Mouse (Mus musculus) heart, embryonic 11.5 days (tissue): ENCODE results near the gene Rccd1. TPM values are rescaled to one million over a fixed set of nuclear protein-coding genes. Genes with fewer than 3 reads are reported as not detected.

Experiments
- ATAC-seq: fragments of 200-750 bp; cut with Nextera tagmentation; replicated peaks from 2 replicates; pipeline ENCODE4 v1.8.0; 2017; ENCODE audit warnings: moderate library complexity; ENCODE audit not compliant: insufficient number of reproducible peaks, low FRiP score, low TSS enrichment
- H3K27ac ChIP-seq: fragments of 300-500 bp; sonication (generic); 2 replicates; pipeline ENCODE4 v1.5.1; 2014; ENCODE audit warnings: mild to moderate bottlenecking, low read depth, low read length
- H3K27me3 ChIP-seq: fragments of 300-500 bp; sonication (generic); 2 replicates; pipeline ENCODE4 v1.6.1; 2014; ENCODE audit warnings: mild to moderate bottlenecking, low read length, mixed read lengths; ENCODE audit not compliant: control insufficient read depth, insufficient read depth
- H3K36me3 ChIP-seq: fragments of 300-500 bp; sonication (generic); 2 replicates; pipeline ENCODE4 v1.6.1; 2014; ENCODE audit warnings: mild to moderate bottlenecking, low read length, moderate library complexity, mixed read lengths; ENCODE audit not compliant: control insufficient read depth, insufficient read depth
- H3K4me1 ChIP-seq: fragments of 300-500 bp; sonication (generic); 2 replicates; pipeline ENCODE4 v1.6.1; 2014; ENCODE audit warnings: low read length; ENCODE audit not compliant: control insufficient read depth, insufficient read depth
- H3K4me2 ChIP-seq: fragments of 300-500 bp; sonication (generic); 2 replicates; pipeline ENCODE4 v1.6.1; 2014; ENCODE audit warnings: mild to moderate bottlenecking, moderate library complexity
- H3K4me3 ChIP-seq: fragments of 300-500 bp; sonication (generic); 2 replicates; pipeline ENCODE4 v1.5.1; 2014; ENCODE audit warnings: low read depth, low read length
- H3K9ac ChIP-seq: fragments of 300-500 bp; sonication (generic); 2 replicates; pipeline ENCODE4 v1.6.1; 2014; ENCODE audit warnings: mild to moderate bottlenecking, low read depth, low read length, moderate library complexity
- H3K9me3 ChIP-seq: fragments of 300-500 bp; sonication (generic); replicated peaks from 2 replicates; pipeline ENCODE4 v1.6.1; 2016; ENCODE audit warnings: low read length; ENCODE audit not compliant: control insufficient read depth
- WGBS: fragments of 180-500 bp; shearing (Covaris S2); extraction: QIAGEN DNeasy Blood & Tissue Kit; methylation state at CpG from one replicate; pipeline ENCODE4 v1.1.7; 2014; ENCODE audit not compliant: insufficient replicate concordance; 5-methylcytosine and 5-hydroxymethylcytosine counted together
- polyA plus RNA-seq: library from polyadenylated mRNA; unstranded; fragments of >200 nt; fragmentation: Nextera tagmentation; extraction: Ambion mirVana; gene quantifications from 2 replicates; pipeline ENCODE4 v1.2.1, GENCODE M21; 2014

Rccd1 gene
- polyA plus RNA-seq, 1 experiment from 2014 or later = 8.9 TPM

GRCm38 (mm10) chr7:80341793-80342192 lies 17.5 kb upstream of the Rccd1 start:
- Histone ChIP-seq H3K4me1 (peaks cover 23% of the 10 kb centered on the region), H3K27me3 (no peaks in the 10 kb centered on the region), H3K4me2 (no peak overlapping the region), H3K4me3 (no peak overlapping the region), H3K9ac (no peak overlapping the region), H3K27ac (no peak overlapping the region), H3K36me3 (no peaks in the 10 kb centered on the region), H3K9me3 (no peaks in the 10 kb centered on the region)
- no peak for ATAC-seq
- WGBS = 61% methylated on average over 7 of the region's 7 CpGs

GRCm38 (mm10) chr7:80340793-80341192 lies 16.5 kb upstream of the Rccd1 start, which contains the start of gene Unc45a:
Gene Unc45a (minus strand): TSS chr7:80341005.
- under 1% methylated on average over 11 of the region's 11 CpGs for WGBS

GRCm38 (mm10) chr7:80339793-80340628 lies 15.8 kb upstream of the Rccd1 start:
- Histone ChIP-seq H3K27me3 (no peaks in the 10 kb centered on the region), H3K27ac (peak overlapping the region; percentile 70), H3K4me3 (peak overlapping the region; percentile 64), H3K4me2 (peak overlapping the region; percentile 95), H3K9ac (peak overlapping the region; percentile 73), H3K4me1 (peaks cover 22% of the 10 kb centered on the region), H3K9me3 (no peaks in the 10 kb centered on the region), H3K36me3 (peaks cover 9% of the 10 kb centered on the region)
- ATAC-seq = peak; percentile 96
- under 1% methylated on average over 44 of the region's 45 CpGs for WGBS

More at GRCm38 (mm10) chr7:80340793-80341192, 16.5 kb upstream of the Rccd1 start, which contains the start of gene Unc45a:
- Histone ChIP-seq H3K4me3 (peak within 1 kb of the TSS; percentile 64), H3K9me3 (no peaks in the 10 kb centered on the region), H3K4me1 (peaks cover 22% of the 10 kb centered on the region), H3K27ac (peak within 1 kb of the TSS; percentile 70), H3K36me3 (peaks cover 4% of the 10 kb centered on the region), H3K4me2 (peak within 1 kb of the TSS; percentile 95), H3K27me3 (no peaks in the 10 kb centered on the region), H3K9ac (peak within 1 kb of the TSS; percentile 61)
- peak; percentile 61; the same call in 1 of the 2 replicates for ATAC-seq

GRCm38 (mm10) chr7:80339371-80339770 lies 15.1 kb upstream of the Rccd1 start:
- Histone ChIP-seq H3K4me3 (peak overlapping the region; percentile 64), H3K27me3 (no peaks in the 10 kb centered on the region), H3K9ac (peak overlapping the region; percentile 73), H3K4me2 (peak overlapping the region; percentile 95), H3K27ac (peak overlapping the region; percentile 41; the same call in 1 of the 2 replicates), H3K9me3 (no peaks in the 10 kb centered on the region), H3K36me3 (peaks cover 9% of the 10 kb centered on the region), H3K4me1 (peaks cover 22% of the 10 kb centered on the region)
- no peak for ATAC-seq
- WGBS = 10% methylated on average over 17 of the region's 17 CpGs

- Histone ChIP-seq H3K9ac (no peak overlapping the region), H3K9me3 (no peaks in the 10 kb centered on the region), H3K4me3 (no peak overlapping the region), H3K36me3 (peaks cover 29% of the 10 kb centered on the region), H3K27me3 (no peaks in the 10 kb centered on the region), H3K4me1 (peaks cover 17% of the 10 kb centered on the region), H3K4me2 (no peak overlapping the region), H3K27ac (no peak overlapping the region)
- 91% methylated on average over 3 of the region's 3 CpGs for WGBS
- ATAC-seq = no peak
Measured at GRCm38 (mm10) chr7:80336932-80337331, 12.7 kb upstream of the Rccd1 start.

- Histone ChIP-seq H3K4me3 (no peak overlapping the region), H3K4me1 (peaks cover 10% of the 10 kb centered on the region), H3K27me3 (no peaks in the 10 kb centered on the region), H3K9me3 (no peaks in the 10 kb centered on the region), H3K9ac (no peak overlapping the region), H3K36me3 (peaks cover 42% of the 10 kb centered on the region), H3K4me2 (no peak overlapping the region), H3K27ac (no peak overlapping the region)
- no peak for ATAC-seq
- 85% methylated on average over 4 of the region's 4 CpGs for WGBS
Measured at GRCm38 (mm10) chr7:80334848-80335247, 10.6 kb upstream of the Rccd1 start.

GRCm38 (mm10) chr7:80331433-80331832 lies 7.2 kb upstream of the Rccd1 start:
- 92% methylated on average over 19 of the region's 19 CpGs for WGBS
- H3K4me3 ChIP-seq = no peak overlapping the region
- H3K4me2 ChIP-seq = no peak overlapping the region
- peaks cover 62% of the 10 kb centered on the region for H3K36me3 ChIP-seq
- no peaks in the 10 kb centered on the region for H3K9me3 ChIP-seq
- H3K9ac ChIP-seq = no peak overlapping the region
- no peaks in the 10 kb centered on the region for H3K27me3 ChIP-seq
- no peaks in the 10 kb centered on the region for H3K4me1 ChIP-seq
- no peak overlapping the region for H3K27ac ChIP-seq
- no peak for ATAC-seq

GRCm38 (mm10) chr7:80330278-80330677 lies 6.0 kb upstream of the Rccd1 start:
- no peaks in the 10 kb centered on the region for H3K4me1 ChIP-seq
- no peak for ATAC-seq
- WGBS = 89% methylated on average over 8 of the region's 8 CpGs
- no peaks in the 10 kb centered on the region for H3K27me3 ChIP-seq
- H3K36me3 ChIP-seq = peaks cover 63% of the 10 kb centered on the region
- no peak overlapping the region for H3K27ac ChIP-seq
- H3K9ac ChIP-seq = no peak overlapping the region
- H3K4me3 ChIP-seq = no peak overlapping the region
- H3K9me3 ChIP-seq = no peaks in the 10 kb centered on the region
- H3K4me2 ChIP-seq = no peak overlapping the region
